Mouse (Mus musculus) urinary bladder, postnatal 4 days (tissue): Measurements from ENCODE around the gene Usf2.

Source experiments
- DNase-seq, 2 experiments: peaks; one replicate each; pipeline ENCODE4 v3.0.0; 2021 to 2022; ENCODE audit warnings: low spot score in 2 of 2

Usf2 gene

GRCm38 (mm10) chr7:30916713-30917112 is 39.9 kb downstream of the Usf2 start:
- no peak for DNase-seq

GRCm38 (mm10) chr7:30914732-30915131 is 41.9 kb downstream of the Usf2 start, which contains the start of gene Mag:
Gene Mag, minus strand, starts transcription at chr7:30914873.
- no peak for DNase-seq

GRCm38 (mm10) chr7:30909773-30910172 is 46.8 kb downstream of the Usf2 start:
- no peak for DNase-seq

GRCm38 (mm10) chr7:30908992-30909431 is 47.6 kb downstream of the Usf2 start:
- no peak for DNase-seq

- no peak for DNase-seq
These were observed 48.2 kb downstream of the Usf2 start for GRCm38 (mm10) chr7:30908277-30908991.

GRCm38 (mm10) chr7:30904042-30904441 is 52.6 kb downstream of the Usf2 start:
- DNase-seq, result no peak
